Mouse (Mus musculus) hindbrain, embryonic 15.5 days (tissue): ENCODE results near the gene Ddx58. TPM values are rescaled to one million over a fixed set of nuclear protein-coding genes. Genes with fewer than 3 reads are reported as not detected.

Source experiments
- ATAC-seq: fragments of 200-750 bp; cut with Nextera tagmentation; 2 replicates; pipeline ENCODE4 v1.8.0; 2017; ENCODE audit warnings: low read depth, moderate number of reproducible peaks, moderate TSS enrichment; ENCODE audit not compliant: low FRiP score
- H3K27ac ChIP-seq: fragments of 300-500 bp; sonication (generic); replicated peaks from 2 replicates; pipeline ENCODE4 v1.5.1; 2015; ENCODE audit warnings: mild to moderate bottlenecking, inconsistent platforms
- H3K27me3 ChIP-seq: fragments of 300-500 bp; sonication (generic); 2 replicates; pipeline ENCODE4 v1.6.1; 2015; ENCODE audit warnings: control low read depth, inconsistent platforms
- H3K36me3 ChIP-seq: fragments of 300-500 bp; sonication (generic); 2 replicates; pipeline ENCODE4 v1.6.1; 2015; ENCODE audit warnings: control low read depth, inconsistent platforms
- H3K4me1 ChIP-seq: fragments of 300-500 bp; sonication (generic); replicated peaks from 2 replicates; pipeline ENCODE4 v1.6.1; 2015; ENCODE audit warnings: control low read depth, inconsistent platforms
- H3K4me2 ChIP-seq: fragments of 300-500 bp; sonication (generic); 2 replicates; pipeline ENCODE4 v1.6.1; 2015; ENCODE audit warnings: moderate library complexity, mild to moderate bottlenecking, inconsistent platforms
- H3K4me3 ChIP-seq: fragments of 300-500 bp; sonication (generic); 2 replicates; pipeline ENCODE4 v1.5.1; 2015; ENCODE audit warnings: mild to moderate bottlenecking, inconsistent platforms
- H3K9ac ChIP-seq: fragments of 300-500 bp; sonication (generic); 2 replicates; pipeline ENCODE4 v1.6.1; 2015; ENCODE audit warnings: inconsistent platforms
- H3K9me3 ChIP-seq: fragments of 300-500 bp; sonication (generic); 2 replicates; pipeline ENCODE4 v1.6.1; 2016; ENCODE audit warnings: control low read depth, inconsistent platforms
- WGBS: fragments of 180-500 bp; shearing (Covaris S2); methylation state at CpG from one replicate; pipeline ENCODE4 v1.1.7; 2015; 5-methylcytosine and 5-hydroxymethylcytosine counted together
- polyA plus RNA-seq: library from polyadenylated mRNA; unstranded; fragments of >200 nt; fragmentation: Nextera tagmentation; extraction: Ambion mirVana; gene quantifications from 2 replicates; pipeline ENCODE4 v1.2.1, GENCODE M21; 2015

Gene Ddx58
- polyA plus RNA-seq, 1 experiment from 2014 or later: 3.3 TPM

GRCm38 (mm10) chr4:40202205-40202604 is 37.4 kb downstream of the Ddx58 start:
- Histone ChIP-seq H3K9ac (no peak overlapping the region), H3K27me3 (no peaks in the 10 kb centered on the region), H3K27ac (no peak overlapping the region), H3K4me3 (no peak overlapping the region), H3K4me2 (no peak overlapping the region), H3K9me3 (no peaks in the 10 kb centered on the region), H3K4me1 (no peaks in the 10 kb centered on the region), H3K36me3 (peaks cover 25% of the 10 kb centered on the region)
- WGBS: 97% methylated on average over 6 of the region's 6 CpGs
- ATAC-seq: no peak

GRCm38 (mm10) chr4:40195336-40195735 is 44.3 kb downstream of the Ddx58 start:
- no peak overlapping the region for H3K27ac ChIP-seq
- H3K9ac ChIP-seq: no peak overlapping the region
- H3K27me3 ChIP-seq: no peaks in the 10 kb centered on the region
- H3K4me3 ChIP-seq: no peak overlapping the region
- H3K9me3 ChIP-seq: no peaks in the 10 kb centered on the region
- 95% methylated on average over 2 of the region's 2 CpGs for WGBS
- no peaks in the 10 kb centered on the region for H3K4me1 ChIP-seq
- no peak for ATAC-seq
- no peak overlapping the region for H3K4me2 ChIP-seq
- H3K36me3 ChIP-seq: peaks cover 63% of the 10 kb centered on the region

GRCm38 (mm10) chr4:40193461-40193860 is 46.2 kb downstream of the Ddx58 start:
- H3K9ac ChIP-seq: no peak overlapping the region
- no peaks in the 10 kb centered on the region for H3K27me3 ChIP-seq
- no peak overlapping the region for H3K27ac ChIP-seq
- H3K4me2 ChIP-seq: no peak overlapping the region
- H3K4me1 ChIP-seq: no peaks in the 10 kb centered on the region
- peaks cover 73% of the 10 kb centered on the region for H3K36me3 ChIP-seq
- H3K9me3 ChIP-seq: no peaks in the 10 kb centered on the region
- WGBS: 57% methylated on average over 9 of the region's 9 CpGs
- ATAC-seq: 0 out of 2 replicates have a peak, but pooled peaks have one; percentile 15
- H3K4me3 ChIP-seq: no peak overlapping the region

GRCm38 (mm10) chr4:40192246-40192645 is 47.4 kb downstream of the Ddx58 start:
- Histone ChIP-seq H3K4me3 (no peak overlapping the region), H3K27ac (no peak overlapping the region), H3K9me3 (no peaks in the 10 kb centered on the region), H3K4me2 (no peak overlapping the region), H3K9ac (no peak overlapping the region), H3K4me1 (no peaks in the 10 kb centered on the region), H3K36me3 (peaks cover 71% of the 10 kb centered on the region), H3K27me3 (no peaks in the 10 kb centered on the region)
- ATAC-seq: no peak
- WGBS: 80% methylated on average over 2 of the region's 2 CpGs

GRCm38 (mm10) chr4:40187956-40188355 is 51.7 kb downstream of the Ddx58 start:
- Histone ChIP-seq H3K9ac (no peak overlapping the region), H3K36me3 (peaks cover 80% of the 10 kb centered on the region), H3K27me3 (no peaks in the 10 kb centered on the region), H3K4me3 (no peak overlapping the region), H3K27ac (no peak overlapping the region), H3K4me2 (no peak overlapping the region), H3K9me3 (no peaks in the 10 kb centered on the region), H3K4me1 (no peaks in the 10 kb centered on the region)
- ATAC-seq: no peak
- WGBS: 93% methylated on average over 7 of the region's 7 CpGs

- ATAC-seq: no peak
- Histone ChIP-seq H3K9ac (no peak overlapping the region), H3K4me2 (no peak overlapping the region), H3K4me3 (no peak overlapping the region), H3K36me3 (peaks cover 84% of the 10 kb centered on the region), H3K27ac (no peak overlapping the region), H3K27me3 (no peaks in the 10 kb centered on the region), H3K4me1 (no peaks in the 10 kb centered on the region), H3K9me3 (no peaks in the 10 kb centered on the region)
- 82% methylated on average over 5 of the region's 5 CpGs for WGBS
Measured at GRCm38 (mm10) chr4:40184470-40184869, 55.2 kb downstream of the Ddx58 start.

- Histone ChIP-seq H3K36me3 (peaks cover 82% of the 10 kb centered on the region), H3K9me3 (no peaks in the 10 kb centered on the region), H3K9ac (no peak overlapping the region), H3K4me2 (no peak overlapping the region), H3K27me3 (no peaks in the 10 kb centered on the region), H3K4me3 (no peak overlapping the region), H3K4me1 (no peaks in the 10 kb centered on the region), H3K27ac (no peak overlapping the region)
- no peak for ATAC-seq
- 97% methylated on average over 6 of the region's 6 CpGs for WGBS
Measured at GRCm38 (mm10) chr4:40183781-40184180, 55.8 kb downstream of the Ddx58 start.

GRCm38 (mm10) chr4:40182651-40183320 is 56.8 kb downstream of the Ddx58 start:
- no peak overlapping the region for H3K4me2 ChIP-seq
- H3K9me3 ChIP-seq: no peaks in the 10 kb centered on the region
- peak; percentile 38; the same call in 1 of the 2 replicates for ATAC-seq
- H3K4me3 ChIP-seq: no peak overlapping the region
- no peaks in the 10 kb centered on the region for H3K27me3 ChIP-seq
- no peak overlapping the region for H3K9ac ChIP-seq
- H3K36me3 ChIP-seq: peaks cover 82% of the 10 kb centered on the region
- WGBS: 44% methylated on average over 14 of the region's 14 CpGs
- H3K27ac ChIP-seq: no peak overlapping the region
- H3K4me1 ChIP-seq: no peaks in the 10 kb centered on the region

- Histone ChIP-seq H3K4me2 (no peak overlapping the region), H3K4me1 (no peaks in the 10 kb centered on the region), H3K27me3 (no peaks in the 10 kb centered on the region), H3K9me3 (no peaks in the 10 kb centered on the region), H3K4me3 (no peak overlapping the region), H3K27ac (no peak overlapping the region), H3K36me3 (peaks cover 80% of the 10 kb centered on the region), H3K9ac (no peak overlapping the region)
- WGBS: 95% methylated on average over 8 of the region's 8 CpGs
- ATAC-seq: no peak
Measured at GRCm38 (mm10) chr4:40181681-40182080, 57.9 kb downstream of the Ddx58 start.

GRCm38 (mm10) chr4:40180046-40180445 is 59.6 kb downstream of the Ddx58 start:
- Histone ChIP-seq H3K36me3 (peaks cover 79% of the 10 kb centered on the region), H3K9me3 (no peaks in the 10 kb centered on the region), H3K27ac (no peak overlapping the region), H3K4me1 (no peaks in the 10 kb centered on the region), H3K27me3 (no peaks in the 10 kb centered on the region), H3K4me2 (no peak overlapping the region), H3K4me3 (no peak overlapping the region), H3K9ac (no peak overlapping the region)
- WGBS: 98% methylated on average over 6 of the region's 6 CpGs
- no peak for ATAC-seq

GRCm38 (mm10) chr4:40178584-40178983 is 61.0 kb downstream of the Ddx58 start:
- H3K9me3 ChIP-seq: no peaks in the 10 kb centered on the region
- no peak overlapping the region for H3K4me2 ChIP-seq
- WGBS: 95% methylated on average over 17 of the region's 17 CpGs
- H3K27me3 ChIP-seq: no peaks in the 10 kb centered on the region
- H3K27ac ChIP-seq: no peak overlapping the region
- H3K4me3 ChIP-seq: no peak overlapping the region
- ATAC-seq: no peak
- H3K9ac ChIP-seq: no peak overlapping the region
- no peaks in the 10 kb centered on the region for H3K4me1 ChIP-seq
- H3K36me3 ChIP-seq: peaks cover 66% of the 10 kb centered on the region

GRCm38 (mm10) chr4:40174321-40174720 is 65.3 kb downstream of the Ddx58 start:
- no peaks in the 10 kb centered on the region for H3K27me3 ChIP-seq
- H3K9ac ChIP-seq: no peak overlapping the region
- no peak for ATAC-seq
- 72% methylated on average over 4 of the region's 4 CpGs for WGBS
- no peak overlapping the region for H3K4me2 ChIP-seq
- peaks cover 40% of the 10 kb centered on the region for H3K36me3 ChIP-seq
- no peaks in the 10 kb centered on the region for H3K4me1 ChIP-seq
- no peak overlapping the region for H3K4me3 ChIP-seq
- no peak overlapping the region for H3K27ac ChIP-seq
- H3K9me3 ChIP-seq: no peaks in the 10 kb centered on the region

- no peak for ATAC-seq
- H3K9me3 ChIP-seq: no peaks in the 10 kb centered on the region
- 95% methylated on average over 2 of the region's 2 CpGs for WGBS
- H3K36me3 ChIP-seq: peaks cover 40% of the 10 kb centered on the region
- no peak overlapping the region for H3K4me3 ChIP-seq
- no peaks in the 10 kb centered on the region for H3K27me3 ChIP-seq
- H3K9ac ChIP-seq: no peak overlapping the region
- no peaks in the 10 kb centered on the region for H3K4me1 ChIP-seq
- no peak overlapping the region for H3K4me2 ChIP-seq
- no peak overlapping the region for H3K27ac ChIP-seq
Measured at GRCm38 (mm10) chr4:40172336-40172735, 67.3 kb downstream of the Ddx58 start.
